Mouse (Mus musculus) MEL-GATA-1-ER (cell line): ENCODE measurements at regions not wholly inside any gene's neighbourhood (a gene's known extent, or its start where the extent isn't known, plus 50 kb on each side); places are given as distances from the start of the nearest gene placed in this dataset.

ENCODE experiments used
- DNase-seq: peaks from one replicate; pipeline ENCODE4 v3.0.0-alpha.2; 2012; ENCODE audit warnings: low read depth; ENCODE audit errors: extremely low read depth

DNA sequence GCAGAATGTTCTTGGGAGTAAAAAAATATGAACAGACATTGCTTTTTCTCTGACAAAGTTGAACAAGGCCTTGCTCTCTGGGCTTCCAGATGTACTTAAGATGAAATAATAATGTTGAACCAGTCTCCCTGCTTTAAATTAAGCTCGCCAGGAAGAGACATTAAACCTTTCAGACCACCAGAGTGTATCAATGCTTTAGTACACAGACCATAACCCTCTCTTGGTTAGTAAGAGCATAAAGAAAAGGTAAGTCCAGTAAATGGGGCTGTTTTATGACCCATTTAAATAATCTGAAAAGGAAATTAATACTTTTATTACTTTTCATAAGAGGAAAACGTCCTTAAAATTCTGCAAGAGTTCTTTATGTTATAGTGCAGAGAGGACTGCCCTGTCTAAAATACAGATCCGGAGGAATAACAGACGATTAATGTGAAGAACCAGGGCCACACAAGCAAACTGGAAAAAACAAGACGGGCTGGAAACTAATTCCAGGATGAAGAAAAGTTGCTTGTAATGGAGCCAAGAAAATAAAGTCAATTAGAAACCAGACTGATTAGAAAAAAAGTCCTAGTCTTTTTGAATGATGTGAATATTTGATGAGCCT is 74.4 kb downstream of the Mettl11b start:
- no peak for DNase-seq

- no peak for DNase-seq
Observed at GRCm38 (mm10) chr1:163642091-163642490, 82.9 kb downstream of the Mettl11b start.

- no peak for DNase-seq
Observed at GRCm38 (mm10) chr1:163640527-163641228, 84.4 kb downstream of the Mettl11b start.

DNA sequence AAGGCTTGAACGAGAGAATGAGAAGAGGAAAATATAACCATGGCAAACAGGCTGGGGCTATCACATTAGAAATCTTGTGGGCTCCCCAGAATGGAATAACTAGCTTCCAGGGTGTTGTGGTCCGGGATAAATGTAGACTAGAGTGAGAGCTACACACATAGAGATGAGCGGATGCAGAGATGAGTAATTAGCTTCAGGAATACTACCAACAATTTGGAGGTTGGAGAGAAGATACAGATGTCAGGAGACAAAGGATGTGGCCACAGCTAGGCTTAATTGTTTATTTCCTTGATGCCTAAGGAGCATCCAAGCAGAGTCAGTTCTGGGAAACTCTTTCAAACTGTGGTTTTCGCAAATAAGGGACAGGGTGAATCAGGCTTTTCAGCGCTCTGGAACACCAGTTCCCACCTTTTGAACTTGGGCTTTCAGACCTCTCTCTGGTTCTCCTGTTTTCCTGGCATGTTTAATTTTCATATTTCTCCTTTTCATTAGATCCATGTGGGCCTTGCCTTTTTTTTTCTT is 94.7 kb downstream of the Mettl11b start:
- no peak for DNase-seq

- no peak for DNase-seq
Observed at GRCm38 (mm10) chr1:163624887-163625286, 100.1 kb downstream of the Mettl11b start.

GRCm38 (mm10) chr1:163621293-163621692 is 103.7 kb downstream of the Mettl11b start:
- no peak for DNase-seq

- no peak for DNase-seq
Observed at GRCm38 (mm10) chr1:163619831-163620230, 105.2 kb downstream of the Mettl11b start.

DNA sequence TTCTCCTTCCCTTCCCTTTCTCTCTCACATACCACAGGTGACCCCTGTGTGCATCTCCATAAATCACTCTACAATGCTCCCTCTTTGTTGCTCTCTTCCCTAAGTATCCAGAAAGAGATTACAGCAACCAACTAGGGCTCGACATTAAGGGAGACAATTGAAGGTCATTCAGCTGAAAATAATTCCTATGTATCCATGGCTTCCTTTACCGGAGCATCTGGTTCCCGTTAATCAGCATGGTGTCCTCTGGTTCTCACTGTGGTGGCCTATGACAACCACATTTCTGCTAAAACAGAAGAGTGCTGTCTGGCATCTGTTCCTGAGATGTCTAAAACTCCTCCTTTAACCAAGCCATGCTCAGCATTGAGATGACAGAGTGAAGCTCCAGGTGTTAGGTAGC is 106.9 kb downstream of the Mettl11b start:
- no peak for DNase-seq

GRCm38 (mm10) chr1:163616596-163616995 is 108.4 kb downstream of the Mettl11b start:
- DNase-seq = no peak

GRCm38 (mm10) chr1:163608429-163608828 is 116.6 kb downstream of the Mettl11b start:
- no peak for DNase-seq

- no peak for DNase-seq
Observed at GRCm38 (mm10) chr1:163607701-163608100, 117.3 kb downstream of the Mettl11b start.

DNA sequence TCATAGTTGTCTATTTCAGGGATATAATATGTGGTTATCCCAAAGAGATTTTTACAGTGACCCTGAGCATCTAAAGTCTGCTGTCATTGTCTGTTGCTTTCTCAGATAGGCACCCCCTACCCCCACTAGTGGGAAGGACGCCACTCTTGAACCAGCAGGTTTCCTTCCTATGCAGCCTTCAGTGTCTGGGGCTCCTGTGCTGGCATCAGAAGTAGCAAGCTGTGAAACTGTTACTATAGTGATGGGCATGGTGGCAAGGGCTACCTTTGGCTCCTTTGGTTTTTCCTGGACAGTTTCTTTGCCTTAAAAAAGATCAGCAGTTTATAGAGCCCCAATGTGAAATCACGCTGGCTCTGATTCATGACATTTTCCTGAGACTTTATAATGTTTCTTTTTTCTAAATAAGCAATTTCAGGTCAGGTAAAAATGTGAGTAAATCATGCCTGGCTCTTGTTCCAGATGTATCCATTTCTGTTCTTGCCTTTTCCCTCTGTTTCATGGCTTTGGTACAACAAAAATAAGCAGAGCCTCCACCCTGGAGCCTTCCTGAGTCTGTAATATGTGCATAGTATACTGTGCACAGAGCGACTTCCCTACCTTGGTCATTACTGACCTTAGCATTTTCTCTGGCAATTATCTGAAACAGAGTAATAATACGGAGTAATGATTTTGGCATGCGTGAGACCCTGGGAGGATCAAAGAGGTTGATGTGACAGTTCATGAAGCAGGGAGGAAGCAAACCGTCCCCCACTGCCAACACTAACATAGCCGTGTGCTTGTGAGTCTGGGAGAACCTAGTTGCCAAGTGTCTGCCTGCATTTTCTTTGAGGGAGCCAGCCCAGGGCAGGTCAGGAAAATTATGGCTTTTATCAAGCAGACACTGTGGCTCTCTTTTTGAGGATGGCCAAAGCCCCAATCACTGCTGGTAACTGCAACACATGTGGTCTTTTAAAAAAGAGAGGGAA is 124.8 kb downstream of the Mettl11b start:
- no peak for DNase-seq

DNA sequence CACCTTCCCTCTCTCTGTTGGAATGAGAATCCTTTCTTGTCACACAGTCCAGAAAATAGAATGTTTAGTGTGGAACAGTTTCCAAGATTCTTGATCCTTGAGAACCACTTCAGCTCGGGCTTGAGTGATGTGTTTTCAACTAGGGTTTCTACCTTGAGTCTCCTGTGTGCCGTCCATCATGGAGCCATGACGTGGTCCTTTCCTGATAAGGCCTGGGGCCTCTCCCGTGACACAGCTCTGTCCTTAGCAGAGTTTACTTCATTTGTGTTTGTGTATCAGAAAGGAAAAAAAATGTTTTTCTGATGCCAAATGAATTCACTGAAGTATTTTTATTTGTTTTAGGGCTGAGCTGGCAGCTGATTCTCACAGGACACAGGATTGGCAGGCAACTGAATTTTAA is 148.6 kb downstream of the Mettl11b start:
- no peak for DNase-seq

DNA sequence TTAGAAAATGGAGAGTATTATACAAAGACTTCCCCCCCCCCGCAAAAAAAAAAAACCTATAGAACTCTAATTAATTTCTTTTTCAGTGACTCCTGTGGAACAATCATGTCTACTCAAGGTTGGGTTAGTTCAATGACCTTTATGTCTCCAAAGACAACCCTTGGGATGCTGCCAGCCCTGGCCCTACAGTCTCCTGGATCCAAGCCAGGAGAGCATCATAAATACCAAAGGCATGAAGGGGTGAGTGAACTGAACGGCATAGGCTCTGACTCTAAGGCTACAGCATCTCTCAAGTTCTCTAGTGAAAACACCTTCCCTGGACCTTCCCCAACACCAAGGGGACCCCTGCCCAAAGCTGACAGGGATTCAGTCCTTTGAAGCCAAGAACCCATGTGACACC is 149.4 kb downstream of the Mettl11b start:
- DNase-seq = no peak

- no peak for DNase-seq
Observed at GRCm38 (mm10) chr1:163574409-163575161, 150.4 kb downstream of the Mettl11b start.

GRCm38 (mm10) chr1:163573533-163573932 is 151.5 kb downstream of the Mettl11b start:
- DNase-seq = no peak

- no peak for DNase-seq
Observed at GRCm38 (mm10) chr1:163563791-163564190, 160.3 kb upstream of the Gorab start.

DNA sequence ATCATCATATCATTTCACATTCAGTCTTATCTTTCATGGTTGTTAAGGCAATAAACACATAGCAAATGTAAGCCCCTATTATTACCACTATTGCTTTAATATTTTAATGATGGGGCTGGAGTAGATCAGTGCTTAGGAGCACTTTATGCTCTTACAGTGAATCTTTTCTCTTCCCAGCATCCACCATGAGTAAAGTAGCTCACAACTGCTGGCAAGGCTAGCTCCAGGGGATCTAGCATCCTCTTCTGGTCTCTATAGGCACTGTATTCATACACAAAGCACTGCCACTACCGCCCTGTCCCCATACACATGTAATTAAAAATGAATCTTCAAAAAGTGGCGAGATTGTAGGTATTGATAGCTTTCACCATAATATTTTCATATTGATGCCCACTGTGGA is 159.6 kb upstream of the Gorab start:
- no peak for DNase-seq

DNA sequence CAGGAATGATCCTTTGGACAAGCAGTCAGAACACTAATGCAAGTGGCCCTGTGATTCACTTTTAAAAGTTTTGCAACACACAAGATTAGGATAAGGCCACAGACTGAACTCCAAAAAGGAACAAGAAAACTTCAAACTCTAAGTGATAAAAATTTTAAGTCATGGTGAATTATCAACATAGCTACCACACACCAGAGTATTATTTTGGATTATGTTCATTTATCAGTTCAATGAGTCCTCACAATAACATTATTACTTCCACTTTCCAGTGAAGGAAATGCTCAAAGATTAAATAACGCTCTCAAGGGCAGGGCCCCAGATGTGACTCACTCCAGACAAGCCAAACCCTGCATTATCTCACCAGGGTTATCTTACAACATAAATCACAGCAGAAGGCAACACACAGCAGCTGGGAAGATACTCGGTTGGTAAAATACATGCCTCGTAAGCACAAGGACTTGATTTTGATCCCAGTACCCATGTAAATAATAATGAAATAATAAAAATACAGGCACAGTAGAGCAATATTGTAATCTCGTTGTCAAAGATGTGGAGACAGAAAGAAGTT is 158.8 kb upstream of the Gorab start:
- no peak for DNase-seq

GRCm38 (mm10) chr1:163561016-163561415 is 157.5 kb upstream of the Gorab start:
- no peak for DNase-seq
